Mouse (Mus musculus): Measurements from ENCODE around the gene Cnksr1. TPM values are rescaled to one million over a fixed set of nuclear protein-coding genes. Genes with fewer than 3 reads are reported as not detected.

The Cnksr1 gene
- total RNA-seq (2014; rRNA removed) (0.27 and 0.38 TPM in 2 replicates), polyA plus RNA-seq (2015; fragmentation: Nextera tagmentation; extraction: Ambion mirVana) (0.13 and 0.28 TPM in 2 replicates)

DNA sequence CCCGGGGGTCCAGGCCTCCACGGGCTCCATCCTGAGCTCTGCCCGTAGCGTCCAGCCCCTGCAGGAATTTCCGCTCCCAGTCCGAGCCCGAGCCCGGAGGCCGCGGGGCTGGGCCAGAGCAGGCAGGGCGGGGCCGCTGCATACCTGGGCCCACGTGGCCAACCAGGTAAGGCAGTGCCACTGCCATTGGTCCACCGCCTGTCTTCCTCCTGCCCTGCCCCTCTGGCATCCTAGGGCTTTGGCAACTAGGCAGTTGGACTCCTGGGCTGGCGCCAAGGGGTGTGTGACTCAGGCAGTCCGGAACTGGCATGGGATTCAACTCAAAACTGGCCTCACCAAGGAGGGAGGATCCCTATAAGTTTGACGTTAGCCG, at the start of gene Cnksr1:
Gene Cnksr1 (minus strand): TSS at position 121 of the 373 bp plus-strand sequence.
- Histone ChIP-seq H3K36me3 (ENCODE audit: insufficient read depth, low read length) (no peaks in the 10 kb centered on the region), H3K4me3 (ENCODE audit: low read depth, low read length) (no peak within 1 kb of the TSS), H3K27me3 (ENCODE audit: insufficient read depth, low read length) (peaks cover 9% of the 10 kb centered on the region), H3K4me1 (ENCODE audit: insufficient read depth, low read length) (no peaks in the 10 kb centered on the region), H3K4me2 (ENCODE audit: low read depth, low read length, poor library complexity, severe bottlenecking) (peak within 1 kb of the TSS; percentile 20; the same call in 1 of the 2 replicates), H3K27ac (ENCODE audit: low read depth, low read length) (no peak within 1 kb of the TSS), H3K9me3 (ENCODE audit: low read length) (no peaks in the 10 kb centered on the region), H3K9ac (replicated peaks; ENCODE audit: low read length, poor library complexity, severe bottlenecking) (no peak within 1 kb of the TSS)
- no peak for TF ChIP-seq CTCF (IDR thresholded peaks at IDR 0.05)
- DNase-seq (ENCODE audit: low spot score) (peak; percentile 61), ATAC-seq (ENCODE audit: low FRiP score) (no peak)
- WGBS = 3% methylated on average over 18 of the region's 18 CpGs

DNA sequence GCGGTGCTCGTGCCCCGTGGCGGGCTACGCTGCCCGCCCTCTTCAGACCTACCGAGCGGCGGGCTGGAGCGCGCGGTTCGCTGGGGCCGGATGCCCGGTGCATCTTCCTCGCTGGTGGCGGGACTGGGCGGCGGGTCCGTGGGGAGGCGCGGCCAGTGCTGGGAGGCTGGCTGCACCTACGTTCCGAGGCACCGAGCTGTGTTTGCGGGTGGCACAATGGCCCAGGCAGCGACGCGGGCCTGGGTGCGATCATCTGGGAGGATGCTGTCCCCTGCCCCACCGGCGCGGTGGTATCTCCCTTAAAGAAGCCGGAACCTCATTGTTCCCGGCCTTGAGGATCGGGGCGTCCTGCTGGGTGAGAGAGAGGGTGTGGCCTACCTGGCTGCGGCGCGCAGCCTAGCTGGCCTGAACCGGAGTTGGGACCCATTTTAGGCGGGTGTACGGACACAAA, 49.4 kb upstream of the Cnksr1 start, which contains the start of gene Pdik1l:
Gene Pdik1l (minus strand): TSS at position 321 of the 451 bp plus-strand sequence.
- peak within 1 kb of the TSS; percentile 78 for H3K4me2 ChIP-seq (ENCODE audit: low read depth, low read length, poor library complexity, severe bottlenecking)
- H3K9me3 ChIP-seq (ENCODE audit: low read length) = no peaks in the 10 kb centered on the region
- under 1% methylated on average over 38 of the region's 43 CpGs for WGBS
- DNase-seq (ENCODE audit: low spot score) (peak; percentile 88), ATAC-seq (ENCODE audit: low FRiP score) (peak; percentile 70)
- no peaks in the 10 kb centered on the region for H3K4me1 ChIP-seq (ENCODE audit: insufficient read depth, low read length)
- peak within 1 kb of the TSS; percentile 100 for H3K9ac ChIP-seq (replicated peaks; ENCODE audit: low read length, poor library complexity, severe bottlenecking)
- peak within 1 kb of the TSS; percentile 71 for H3K4me3 ChIP-seq (ENCODE audit: low read depth, low read length)
- H3K27ac ChIP-seq (ENCODE audit: low read depth, low read length) = peak within 1 kb of the TSS; percentile 100
- H3K36me3 ChIP-seq (ENCODE audit: insufficient read depth, low read length) = peaks cover 16% of the 10 kb centered on the region
- no peak for TF ChIP-seq CTCF (IDR thresholded peaks at IDR 0.05)
- H3K27me3 ChIP-seq (ENCODE audit: insufficient read depth, low read length) = no peaks in the 10 kb centered on the region

DNA sequence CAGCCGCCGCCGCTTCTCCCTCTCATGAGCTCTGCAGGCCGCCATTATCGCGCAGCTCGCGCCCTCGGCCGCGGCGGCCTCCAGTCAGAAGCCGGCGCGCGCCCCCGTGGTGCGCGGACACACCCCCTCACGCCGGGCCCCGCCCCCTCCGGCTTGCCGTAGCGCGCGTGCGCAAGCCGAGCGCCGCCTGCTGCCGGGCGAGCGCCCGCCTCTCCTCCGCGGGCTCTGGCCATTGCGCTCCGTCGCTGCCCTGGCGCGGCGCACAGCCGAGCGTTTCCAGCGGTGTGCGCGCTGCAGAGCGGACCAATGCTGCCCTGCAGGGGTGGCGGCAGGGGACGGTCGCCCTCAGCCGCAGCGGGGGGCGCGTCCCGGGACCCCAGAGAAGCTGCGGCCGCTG, 49.0 kb upstream of the Cnksr1 start:
- Histone ChIP-seq H3K27ac (ENCODE audit: low read depth, low read length) (peak overlapping the region; percentile 100), H3K27me3 (ENCODE audit: insufficient read depth, low read length) (no peaks in the 10 kb centered on the region), H3K4me1 (ENCODE audit: insufficient read depth, low read length) (no peaks in the 10 kb centered on the region), H3K9me3 (ENCODE audit: low read length) (no peaks in the 10 kb centered on the region), H3K4me2 (ENCODE audit: low read depth, low read length, poor library complexity, severe bottlenecking) (peak overlapping the region; percentile 78), H3K36me3 (ENCODE audit: insufficient read depth, low read length) (peaks cover 17% of the 10 kb centered on the region), H3K9ac (replicated peaks; ENCODE audit: low read length, poor library complexity, severe bottlenecking) (peak overlapping the region; percentile 100), H3K4me3 (ENCODE audit: low read depth, low read length) (peak overlapping the region; percentile 71)
- ATAC-seq (ENCODE audit: low FRiP score) = peak; percentile 93
- peak; percentile 95 for DNase-seq (ENCODE audit: low spot score)
- TF ChIP-seq CTCF (IDR thresholded peaks at IDR 0.05) = peak; percentile 59
- under 1% methylated on average over 39 of the region's 59 CpGs for WGBS

DNA sequence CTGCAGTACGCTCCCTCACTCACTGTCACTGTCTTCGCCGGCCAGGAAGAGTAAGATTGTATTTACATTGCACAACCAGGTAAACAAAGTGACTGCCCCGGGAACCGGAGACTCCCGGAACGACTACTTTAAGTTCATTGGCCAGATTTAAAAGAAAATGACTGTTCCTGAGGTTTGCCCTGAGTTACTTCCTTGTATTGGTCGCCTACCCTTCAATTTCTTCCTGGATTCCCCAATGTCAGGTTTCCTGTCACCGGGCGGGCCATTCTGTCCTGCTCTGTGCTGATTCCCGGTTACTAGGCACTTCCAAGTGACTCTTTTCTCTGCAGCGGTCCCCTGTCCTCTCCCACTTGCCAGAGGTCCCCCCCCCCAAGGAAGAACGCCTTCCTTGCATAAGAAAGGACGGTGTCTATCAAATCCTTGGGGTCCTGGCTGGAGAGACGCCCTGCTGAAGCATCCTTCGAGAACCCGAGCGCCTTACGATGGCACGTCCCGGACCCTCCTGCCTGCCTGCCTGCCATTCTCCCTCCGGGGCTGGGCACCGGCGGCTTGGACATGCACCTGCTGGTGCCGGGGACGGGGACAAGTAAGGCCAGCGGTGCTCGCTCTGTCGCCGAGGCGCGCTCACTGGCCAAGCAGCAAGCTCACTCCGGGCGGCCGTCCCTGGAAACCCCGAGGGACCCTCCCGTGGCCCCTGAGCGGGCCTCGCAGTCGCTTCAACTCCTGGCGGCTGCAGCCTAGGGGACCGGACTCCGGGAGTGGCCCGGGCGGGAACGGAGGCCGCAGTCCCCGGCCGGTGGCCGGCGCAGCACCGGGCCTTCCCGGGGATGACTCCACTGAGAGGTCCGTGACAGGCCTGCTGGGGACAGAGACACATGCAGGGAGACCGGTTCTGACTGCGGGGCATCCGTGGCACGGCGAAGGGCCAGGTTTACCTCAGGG, 48.3 kb upstream of the Cnksr1 start:
- H3K4me1 ChIP-seq (ENCODE audit: insufficient read depth, low read length) = no peaks in the 10 kb centered on the region
- no peak for TF ChIP-seq CTCF (IDR thresholded peaks at IDR 0.05)

DNA sequence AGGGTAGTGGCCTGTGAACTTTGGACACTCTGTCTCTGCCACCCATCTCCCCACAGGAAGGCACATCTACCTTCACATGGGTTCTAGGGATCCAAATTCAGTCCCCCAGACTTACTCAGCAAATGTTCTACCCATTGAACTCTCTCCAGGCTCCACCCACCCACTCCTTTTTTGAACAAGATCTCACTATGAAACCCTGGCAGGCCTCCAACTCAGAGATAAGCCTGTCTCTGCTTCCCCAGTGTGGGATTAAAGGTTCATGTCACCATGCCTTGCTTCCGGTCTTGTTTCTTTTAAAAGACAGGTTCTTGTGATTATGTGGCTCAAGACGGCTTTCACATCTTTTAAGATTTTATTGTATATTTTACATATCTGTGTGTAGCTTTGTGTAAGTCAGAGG, 46.7 kb upstream of the Cnksr1 start:
- no peaks in the 10 kb centered on the region for H3K27me3 ChIP-seq (ENCODE audit: insufficient read depth, low read length)
- H3K27ac ChIP-seq (ENCODE audit: low read depth, low read length) = no peak overlapping the region
- WGBS = 92% methylated on average over 2 of the region's 2 CpGs
- no peaks in the 10 kb centered on the region for H3K9me3 ChIP-seq (ENCODE audit: low read length)
- no peak for DNase-seq (ENCODE audit: low spot score)
- no peak overlapping the region for H3K4me3 ChIP-seq (ENCODE audit: low read depth, low read length)
- H3K9ac ChIP-seq (replicated peaks; ENCODE audit: low read length, poor library complexity, severe bottlenecking) = no peak overlapping the region
- no peak for TF ChIP-seq CTCF (IDR thresholded peaks at IDR 0.05)
- no peaks in the 10 kb centered on the region for H3K4me1 ChIP-seq (ENCODE audit: insufficient read depth, low read length)
- no peak overlapping the region for H3K4me2 ChIP-seq (ENCODE audit: low read depth, low read length, poor library complexity, severe bottlenecking)
- H3K36me3 ChIP-seq (ENCODE audit: insufficient read depth, low read length) = peaks cover 22% of the 10 kb centered on the region
- ATAC-seq (ENCODE audit: low FRiP score) = no peak

More for the DNA sequence above, 48.3 kb upstream of the Cnksr1 start:
- Histone ChIP-seq H3K9me3 (ENCODE audit: low read length) (no peaks in the 10 kb centered on the region), H3K27me3 (ENCODE audit: insufficient read depth, low read length) (no peaks in the 10 kb centered on the region), H3K4me2 (ENCODE audit: low read depth, low read length, poor library complexity, severe bottlenecking) (peak overlapping the region; percentile 78), H3K4me3 (ENCODE audit: low read depth, low read length) (peak overlapping the region; percentile 71), H3K27ac (ENCODE audit: low read depth, low read length) (peak overlapping the region; percentile 100), H3K36me3 (ENCODE audit: insufficient read depth, low read length) (peaks cover 22% of the 10 kb centered on the region), H3K9ac (replicated peaks; ENCODE audit: low read length, poor library complexity, severe bottlenecking) (peak overlapping the region; percentile 100)
- DNase-seq (ENCODE audit: low spot score) = no peak
- ATAC-seq (ENCODE audit: low FRiP score) = no peak; the same call in 1 of the 2 replicates
- 3% methylated on average over 59 of the region's 59 CpGs for WGBS

Data from midbrain, postnatal 0 days (tissue).